Mouse (Mus musculus) intestine, embryonic 14.5 days (tissue): ENCODE results near the gene Med20. TPM values are rescaled to one million over a fixed set of nuclear protein-coding genes. Genes with fewer than 3 reads are reported as not detected.
A peak's percentile ranks its signal among the peaks of the same experiment; 100 is the strongest.
"Not testable (repeated sequence)": the region's sequence is repeated elsewhere in the genome, so short reads cannot be mapped to it uniquely, and the experiment has no call there.

Source experiments
- ATAC-seq: fragments of 200-750 bp; cut with Nextera tagmentation; replicated peaks from 2 replicates; pipeline ENCODE4 v1.8.0; 2017; ENCODE audit warnings: low read depth, moderate number of reproducible peaks, moderate TSS enrichment, moderate library complexity; ENCODE audit not compliant: low FRiP score, low TSS enrichment
- DNase-seq: peaks from one replicate; pipeline ENCODE4 v3.0.0-alpha.2; 2018; ENCODE audit warnings: low spot score
- H3K27ac ChIP-seq: fragments of 300-500 bp; sonication (generic); 2 replicates; pipeline ENCODE4 v1.5.1; 2014; ENCODE audit warnings: low read depth, mild to moderate bottlenecking, control low read depth
- H3K27me3 ChIP-seq: fragments of 300-500 bp; sonication (generic); replicated peaks from 2 replicates; pipeline ENCODE4 v1.6.1; 2014; ENCODE audit warnings: low read length, control low read depth; ENCODE audit not compliant: control insufficient read depth, insufficient read depth
- H3K36me3 ChIP-seq: fragments of 300-500 bp; sonication (generic); 2 replicates; pipeline ENCODE4 v1.6.1; 2014; ENCODE audit warnings: low read length, control low read depth; ENCODE audit not compliant: control insufficient read depth, insufficient read depth
- H3K4me1 ChIP-seq: fragments of 300-500 bp; sonication (generic); replicated peaks from 2 replicates; pipeline ENCODE4 v1.6.1; 2014; ENCODE audit warnings: low read length, control low read depth, mixed read lengths; ENCODE audit not compliant: control insufficient read depth, insufficient read depth
- H3K4me2 ChIP-seq: fragments of 300-500 bp; sonication (generic); 2 replicates; pipeline ENCODE4 v1.6.1; 2014; ENCODE audit warnings: low read length
- H3K4me3 ChIP-seq: fragments of 300-500 bp; sonication (generic); 2 replicates; pipeline ENCODE4 v1.5.1; 2014; ENCODE audit warnings: low read depth, low read length, control low read depth, mixed read lengths
- H3K9ac ChIP-seq: fragments of 300-500 bp; sonication (generic); 2 replicates; pipeline ENCODE4 v1.6.1; 2014; ENCODE audit warnings: mild to moderate bottlenecking, low read length
- H3K9me3 ChIP-seq: fragments of 300-500 bp; sonication (generic); 2 replicates; pipeline ENCODE4 v1.6.1; 2016; ENCODE audit warnings: low read length, control low read depth; ENCODE audit not compliant: control insufficient read depth
- WGBS: fragments of 180-500 bp; shearing (Covaris S2); extraction: QIAGEN DNeasy Blood & Tissue Kit; methylation state at CpG from one replicate; pipeline ENCODE4 v1.1.7; 2014; 5-methylcytosine and 5-hydroxymethylcytosine counted together
- polyA plus RNA-seq: library from polyadenylated mRNA; unstranded; fragments of >200 nt; fragmentation: Nextera tagmentation; extraction: Ambion mirVana; gene quantifications from 2 replicates; pipeline ENCODE4 v1.2.1, GENCODE M21; 2014

The Med20 gene
- polyA plus RNA-seq, 1 experiment from 2014 or later, result 45.2 TPM

DNA sequence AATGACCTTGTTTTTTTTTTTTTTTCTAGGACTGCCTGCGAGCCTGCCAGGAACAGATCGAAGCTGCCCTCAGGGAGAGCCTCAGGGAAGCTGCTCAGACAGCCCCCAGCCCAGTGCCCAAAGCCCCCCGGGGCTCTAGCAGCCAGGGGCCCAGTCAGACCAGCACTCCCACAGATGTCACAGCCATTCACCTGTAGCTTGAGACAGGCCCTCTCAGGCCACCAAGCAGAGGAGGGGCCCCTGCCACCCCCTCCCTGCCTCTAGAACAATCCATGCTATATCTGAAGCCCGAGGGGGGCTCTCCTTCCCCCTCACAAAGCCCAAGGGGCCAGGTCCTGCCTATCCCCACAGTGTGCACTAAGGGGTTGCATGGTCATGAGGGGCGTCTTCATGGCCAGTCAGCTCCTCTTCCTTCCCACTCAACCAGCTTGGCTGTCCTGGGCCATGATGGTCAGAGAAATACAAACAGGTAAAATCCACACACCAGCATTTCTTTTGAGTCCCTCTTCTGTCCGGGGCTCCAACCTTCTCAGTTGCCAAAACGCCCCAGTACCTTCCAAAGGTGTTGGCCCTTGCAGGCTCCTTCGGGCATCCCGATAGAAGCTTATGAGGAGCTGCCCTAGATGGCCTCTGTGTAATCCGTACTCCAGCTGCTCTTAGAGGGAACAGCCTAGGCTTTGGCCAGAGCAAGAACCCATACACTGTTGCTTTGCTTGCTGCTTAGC is 12.6 kb upstream of the Med20 start:
- H3K27me3 ChIP-seq, result not testable (repeated sequence)
- Histone ChIP-seq H3K4me1 (peaks cover 24% of the 10 kb centered on the region), H3K36me3 (peaks cover 65% of the 10 kb centered on the region)

GRCm38 (mm10) chr17:47599511-47600297 is 11.7 kb upstream of the Med20 start:
- Histone ChIP-seq H3K36me3 (peaks cover 74% of the 10 kb centered on the region), H3K27ac (no peak overlapping the region), H3K27me3 (no peaks in the 10 kb centered on the region), H3K4me1 (peaks cover 24% of the 10 kb centered on the region), H3K9ac (no peak overlapping the region), H3K4me3 (no peak overlapping the region), H3K4me2 (no peak overlapping the region), H3K9me3 (no peaks in the 10 kb centered on the region)
- DNase-seq, result peak; percentile 58
- WGBS, result 80% methylated on average over 11 of the region's 11 CpGs
- ATAC-seq, result no peak

More for the DNA sequence above, 12.6 kb upstream of the Med20 start:
- not testable (repeated sequence) for ATAC-seq, DNase-seq, H3K9me3 ChIP-seq, H3K4me3 ChIP-seq, H3K4me2 ChIP-seq, H3K9ac ChIP-seq, H3K27ac ChIP-seq
- 79% methylated on average over 10 of the region's 10 CpGs for WGBS

DNA sequence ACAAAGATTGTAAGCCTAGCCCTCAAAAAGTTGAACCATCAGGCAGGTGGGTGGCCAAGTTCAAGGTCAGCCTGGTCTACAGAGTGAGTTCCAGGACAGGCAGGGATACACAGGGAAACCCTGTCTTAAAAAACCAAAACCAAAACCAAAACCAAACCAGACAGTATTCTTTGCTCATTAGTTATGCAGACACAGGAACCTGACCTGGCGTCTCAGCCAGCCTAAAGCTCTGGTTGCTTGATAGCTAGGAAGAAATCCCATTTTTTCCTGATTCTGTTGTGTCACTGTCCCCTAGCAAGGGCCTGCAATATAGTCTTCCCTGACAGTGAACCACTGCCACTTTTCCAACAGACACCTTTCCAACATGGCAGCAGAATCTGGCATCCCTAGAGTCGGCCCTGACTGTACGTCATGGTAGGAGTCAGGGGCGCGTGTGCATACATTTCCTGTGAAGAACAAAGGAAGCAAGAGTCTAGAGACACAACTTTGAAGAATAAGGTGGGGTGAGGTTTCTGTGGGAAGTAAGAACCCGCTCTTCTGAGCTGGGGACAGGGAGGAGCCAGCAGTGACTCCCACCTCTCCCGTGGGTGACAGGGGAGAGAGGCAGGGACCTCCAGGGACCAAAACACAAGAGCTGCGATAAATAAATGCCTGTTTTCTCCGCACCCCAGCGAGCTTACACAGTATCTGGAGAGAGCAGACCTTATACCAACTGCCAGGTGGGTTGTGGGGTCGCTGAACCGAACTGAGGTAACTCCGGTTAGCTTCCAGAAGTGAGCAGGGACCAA is 10.6 kb upstream of the Med20 start:
- H3K9me3 ChIP-seq, result no peaks in the 10 kb centered on the region
- H3K4me2 ChIP-seq, result no peak overlapping the region
- H3K27ac ChIP-seq, result no peak overlapping the region
- no peak for DNase-seq
- 84% methylated on average over 13 of the region's 13 CpGs for WGBS
- no peak overlapping the region for H3K9ac ChIP-seq
- no peak for ATAC-seq
- H3K4me3 ChIP-seq, result no peak overlapping the region
- H3K4me1 ChIP-seq, result peaks cover 24% of the 10 kb centered on the region
- peaks cover 85% of the 10 kb centered on the region for H3K36me3 ChIP-seq
- H3K27me3 ChIP-seq, result no peaks in the 10 kb centered on the region

- Histone ChIP-seq H3K36me3 (peaks cover 91% of the 10 kb centered on the region), H3K27ac (no peak overlapping the region), H3K4me3 (no peak overlapping the region), H3K4me1 (peaks cover 20% of the 10 kb centered on the region), H3K9ac (no peak overlapping the region), H3K9me3 (no peaks in the 10 kb centered on the region), H3K27me3 (no peaks in the 10 kb centered on the region), H3K4me2 (no peak overlapping the region)
- DNase-seq (no peak), ATAC-seq (no peak)
- 88% methylated on average over 10 of the region's 10 CpGs for WGBS
Observed at GRCm38 (mm10) chr17:47601389-47601755, 10.0 kb upstream of the Med20 start.

DNA sequence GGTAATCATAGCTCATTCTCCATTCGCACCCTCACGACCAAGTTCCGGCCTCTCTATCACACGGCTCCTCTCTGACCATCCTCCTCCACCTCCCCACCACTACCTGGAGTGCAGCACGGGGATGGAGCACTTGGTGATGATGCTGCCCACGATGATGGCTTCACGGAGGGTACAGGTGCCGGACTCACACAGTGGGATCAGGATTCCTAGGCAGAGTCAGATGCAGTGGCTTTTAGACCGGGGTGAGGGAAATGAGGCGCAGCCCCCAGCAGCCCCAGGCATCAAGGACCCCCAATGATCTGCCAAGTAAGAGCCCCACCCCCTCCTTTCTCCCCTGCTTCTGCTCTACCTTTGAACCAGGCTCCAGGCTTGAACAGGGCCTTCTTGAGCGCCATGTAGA is 9.1 kb upstream of the Med20 start:
- H3K27me3 ChIP-seq, result no peaks in the 10 kb centered on the region
- no peak overlapping the region for H3K4me3 ChIP-seq
- no peak overlapping the region for H3K27ac ChIP-seq
- WGBS, result 90% methylated on average over 11 of the region's 11 CpGs
- ATAC-seq, result no peak
- H3K36me3 ChIP-seq, result peaks cover 91% of the 10 kb centered on the region
- no peak overlapping the region for H3K4me2 ChIP-seq
- H3K9ac ChIP-seq, result no peak overlapping the region
- peaks cover 11% of the 10 kb centered on the region for H3K4me1 ChIP-seq
- no peaks in the 10 kb centered on the region for H3K9me3 ChIP-seq
- DNase-seq, result no peak

GRCm38 (mm10) chr17:47606220-47606619 is 5.2 kb upstream of the Med20 start:
- H3K9me3 ChIP-seq, result no peaks in the 10 kb centered on the region

GRCm38 (mm10) chr17:47609182-47609581 is 2.2 kb upstream of the Med20 start:
- Histone ChIP-seq H3K4me3 (no peak overlapping the region), H3K27ac (no peak overlapping the region), H3K9me3 (no peaks in the 10 kb centered on the region), H3K36me3 (peaks cover 49% of the 10 kb centered on the region), H3K9ac (no peak overlapping the region), H3K27me3 (no peaks in the 10 kb centered on the region), H3K4me2 (no peak overlapping the region), H3K4me1 (peaks cover 19% of the 10 kb centered on the region)
- ATAC-seq (no peak), DNase-seq (no peak)
- 90% methylated on average over 4 of the region's 4 CpGs for WGBS

More at GRCm38 (mm10) chr17:47606220-47606619, 5.2 kb upstream of the Med20 start:
- H3K27me3 ChIP-seq, result no peaks in the 10 kb centered on the region
- ATAC-seq (no peak), DNase-seq (no peak)
- no peak overlapping the region for H3K9ac ChIP-seq
- 66% methylated on average over 5 of the region's 5 CpGs for WGBS
- peaks cover 68% of the 10 kb centered on the region for H3K36me3 ChIP-seq
- H3K4me2 ChIP-seq, result no peak overlapping the region
- no peak overlapping the region for H3K4me3 ChIP-seq
- H3K4me1 ChIP-seq, result peaks cover 10% of the 10 kb centered on the region
- no peak overlapping the region for H3K27ac ChIP-seq

- H3K9ac ChIP-seq, result peak overlapping the region; percentile 82
- peak overlapping the region; percentile 98 for H3K4me3 ChIP-seq
- H3K27ac ChIP-seq, result no peak overlapping the region; the same call in 1 of the 2 replicates
- peaks cover 42% of the 10 kb centered on the region for H3K36me3 ChIP-seq
- DNase-seq (no peak), ATAC-seq (no peak; the same call in 1 of the 2 replicates)
- peaks cover 19% of the 10 kb centered on the region for H3K4me1 ChIP-seq
- H3K4me2 ChIP-seq, result peak overlapping the region; percentile 97
- WGBS, result 0% methylated on average over 13 of the region's 13 CpGs
- H3K27me3 ChIP-seq, result no peaks in the 10 kb centered on the region
- H3K9me3 ChIP-seq, result no peaks in the 10 kb centered on the region
Observed at GRCm38 (mm10) chr17:47611661-47611982, 240 bp downstream of the Med20 start.
